Mouse (Mus musculus) kidney, embryonic 16.5 days (tissue): ENCODE measurements around the gene Slc13a5. TPM values are rescaled to one million over a fixed set of nuclear protein-coding genes. Genes with fewer than 3 reads are reported as not detected.

ENCODE experiments used
- ATAC-seq: fragments of 200-750 bp; cut with Nextera tagmentation; 2 replicates; pipeline ENCODE4 v1.8.0; 2017; ENCODE audit warnings: moderate TSS enrichment; ENCODE audit not compliant: low FRiP score, low TSS enrichment
- H3K27ac ChIP-seq: fragments of 300-500 bp; sonication (generic); 2 replicates; pipeline ENCODE4 v1.5.1; 2014; ENCODE audit warnings: low read length
- H3K27me3 ChIP-seq: fragments of 300-500 bp; sonication (generic); 2 replicates; pipeline ENCODE4 v1.6.1; 2014; ENCODE audit warnings: low read length, control low read depth, mixed read lengths; ENCODE audit not compliant: insufficient read depth
- H3K36me3 ChIP-seq: fragments of 300-500 bp; sonication (generic); 2 replicates; pipeline ENCODE4 v1.6.1; 2014; ENCODE audit warnings: low read length, control low read depth, mixed read lengths; ENCODE audit not compliant: insufficient read depth
- H3K4me1 ChIP-seq: fragments of 300-500 bp; sonication (generic); 2 replicates; pipeline ENCODE4 v1.6.1; 2014; ENCODE audit warnings: low read length, control low read depth, mixed read lengths; ENCODE audit not compliant: insufficient read depth
- H3K4me2 ChIP-seq: fragments of 300-500 bp; sonication (generic); replicated peaks from 2 replicates; pipeline ENCODE4 v1.6.1; 2014; ENCODE audit warnings: low read depth, low read length
- H3K4me3 ChIP-seq: fragments of 300-500 bp; sonication (generic); 2 replicates; pipeline ENCODE4 v1.5.1; 2014; ENCODE audit warnings: mild to moderate bottlenecking, low read length
- H3K9ac ChIP-seq: fragments of 300-500 bp; sonication (generic); replicated peaks from 2 replicates; pipeline ENCODE4 v1.6.1; 2014; ENCODE audit warnings: low read length
- H3K9me3 ChIP-seq: fragments of 300-500 bp; sonication (generic); 2 replicates; pipeline ENCODE4 v1.6.1; 2016; ENCODE audit warnings: low read length, control low read depth
- WGBS: fragments of 180-500 bp; shearing (Covaris S2); extraction: QIAGEN DNeasy Blood & Tissue Kit; methylation state at CpG from one replicate; pipeline ENCODE4 v1.1.7; 2014; 5-methylcytosine and 5-hydroxymethylcytosine counted together
- polyA plus RNA-seq: library from polyadenylated mRNA; unstranded; fragments of >200 nt; fragmentation: Nextera tagmentation; extraction: Ambion mirVana; gene quantifications from 2 replicates; pipeline ENCODE4 v1.2.1, GENCODE M21; 2015

Gene Slc13a5
- polyA plus RNA-seq, 1 experiment from 2014 or later, result 0.45 TPM

- Histone ChIP-seq H3K4me3 (no peak overlapping the region), H3K36me3 (no peaks in the 10 kb centered on the region), H3K27me3 (no peaks in the 10 kb centered on the region), H3K27ac (no peak overlapping the region), H3K4me2 (no peak overlapping the region), H3K9me3 (no peaks in the 10 kb centered on the region), H3K9ac (no peak overlapping the region), H3K4me1 (no peaks in the 10 kb centered on the region)
- WGBS, result 85% methylated on average over 3 of the region's 3 CpGs
- ATAC-seq, result no peak
Measured at GRCm38 (mm10) chr11:72287543-72287942, 20.5 kb upstream of the Slc13a5 start.

GRCm38 (mm10) chr11:72287126-72287525, 20.1 kb upstream of the Slc13a5 start:
- no peaks in the 10 kb centered on the region for H3K27me3 ChIP-seq
- no peaks in the 10 kb centered on the region for H3K36me3 ChIP-seq
- no peak overlapping the region for H3K9ac ChIP-seq
- H3K4me3 ChIP-seq, result no peak overlapping the region
- WGBS, result 93% methylated on average over 2 of the region's 2 CpGs
- ATAC-seq, result no peak
- H3K4me1 ChIP-seq, result no peaks in the 10 kb centered on the region
- H3K27ac ChIP-seq, result no peak overlapping the region
- H3K4me2 ChIP-seq, result no peak overlapping the region
- no peaks in the 10 kb centered on the region for H3K9me3 ChIP-seq

GRCm38 (mm10) chr11:72286651-72287050, 19.6 kb upstream of the Slc13a5 start:
- no peak overlapping the region for H3K4me3 ChIP-seq
- no peak overlapping the region for H3K9ac ChIP-seq
- ATAC-seq, result no peak
- no peak overlapping the region for H3K4me2 ChIP-seq
- whole genome bisulfite sequencing, result 86% methylated on average over 3 of the region's 3 CpGs
- no peaks in the 10 kb centered on the region for H3K27me3 ChIP-seq
- H3K9me3 ChIP-seq, result no peaks in the 10 kb centered on the region
- no peaks in the 10 kb centered on the region for H3K4me1 ChIP-seq
- H3K27ac ChIP-seq, result no peak overlapping the region
- H3K36me3 ChIP-seq, result no peaks in the 10 kb centered on the region

- Histone ChIP-seq H3K9me3 (no peaks in the 10 kb centered on the region), H3K36me3 (no peaks in the 10 kb centered on the region), H3K27me3 (no peaks in the 10 kb centered on the region), H3K4me1 (no peaks in the 10 kb centered on the region), H3K9ac (no peak overlapping the region), H3K4me2 (no peak overlapping the region), H3K4me3 (no peak overlapping the region), H3K27ac (no peak overlapping the region)
- ATAC-seq, result no peak
- 78% methylated on average over 6 of the region's 6 CpGs for WGBS
Measured at GRCm38 (mm10) chr11:72285971-72286480, 19.0 kb upstream of the Slc13a5 start.

GRCm38 (mm10) chr11:72284532-72285182, 17.6 kb upstream of the Slc13a5 start:
- no peak overlapping the region for H3K9ac ChIP-seq
- no peak overlapping the region for H3K4me2 ChIP-seq
- no peak overlapping the region for H3K4me3 ChIP-seq
- no peaks in the 10 kb centered on the region for H3K36me3 ChIP-seq
- no peak overlapping the region for H3K27ac ChIP-seq
- no peak for ATAC-seq
- H3K4me1 ChIP-seq, result no peaks in the 10 kb centered on the region
- WGBS, result 83% methylated on average over 14 of the region's 14 CpGs
- no peaks in the 10 kb centered on the region for H3K9me3 ChIP-seq
- no peaks in the 10 kb centered on the region for H3K27me3 ChIP-seq

- WGBS, result 81% methylated on average over 16 of the region's 16 CpGs
- Histone ChIP-seq H3K4me1 (no peaks in the 10 kb centered on the region), H3K27me3 (no peaks in the 10 kb centered on the region), H3K27ac (no peak overlapping the region), H3K36me3 (no peaks in the 10 kb centered on the region), H3K4me3 (no peak overlapping the region), H3K9ac (no peak overlapping the region), H3K9me3 (no peaks in the 10 kb centered on the region), H3K4me2 (no peak overlapping the region)
- no peak for ATAC-seq
Measured at GRCm38 (mm10) chr11:72283486-72284224, 16.6 kb upstream of the Slc13a5 start.

- Histone ChIP-seq H3K9ac (no peak overlapping the region), H3K4me2 (no peak overlapping the region), H3K36me3 (no peaks in the 10 kb centered on the region), H3K4me3 (no peak overlapping the region), H3K9me3 (no peaks in the 10 kb centered on the region), H3K27me3 (no peaks in the 10 kb centered on the region), H3K27ac (no peak overlapping the region), H3K4me1 (no peaks in the 10 kb centered on the region)
- no peak for ATAC-seq
- 62% methylated on average over 5 of the region's 5 CpGs for WGBS
Measured at GRCm38 (mm10) chr11:72281852-72282400, 14.9 kb upstream of the Slc13a5 start.

GRCm38 (mm10) chr11:72281143-72281851, 14.3 kb upstream of the Slc13a5 start:
- ATAC-seq, result no peak
- Histone ChIP-seq H3K27me3 (no peaks in the 10 kb centered on the region), H3K4me1 (no peaks in the 10 kb centered on the region), H3K9ac (no peak overlapping the region), H3K9me3 (no peaks in the 10 kb centered on the region), H3K4me3 (no peak overlapping the region), H3K27ac (no peak overlapping the region), H3K36me3 (no peaks in the 10 kb centered on the region), H3K4me2 (no peak overlapping the region)
- 81% methylated on average over 5 of the region's 5 CpGs for WGBS

- no peaks in the 10 kb centered on the region for H3K36me3 ChIP-seq
- H3K9ac ChIP-seq, result no peak overlapping the region
- ATAC-seq, result no peak
- H3K4me1 ChIP-seq, result no peaks in the 10 kb centered on the region
- 62% methylated on average over 3 of the region's 3 CpGs for WGBS
- H3K9me3 ChIP-seq, result no peaks in the 10 kb centered on the region
- H3K27ac ChIP-seq, result no peak overlapping the region
- no peak overlapping the region for H3K4me2 ChIP-seq
- H3K27me3 ChIP-seq, result peaks cover 4% of the 10 kb centered on the region; the same call in 1 of the 2 replicates
- H3K4me3 ChIP-seq, result no peak overlapping the region
Measured at GRCm38 (mm10) chr11:72273341-72273740, 6.3 kb upstream of the Slc13a5 start.
